Mouse (Mus musculus) kidney, adult 2 months (tissue): ENCODE results near the gene Col1a1.

Experiments used
- CTCF ChIP-seq: fragments of 200-500 bp; conservative IDR thresholded peaks from 2 replicates; pipeline ENCODE4 v1.5.1; 2011; ENCODE audit warnings: low read depth, mild to moderate bottlenecking, control low read depth, low read length, moderate library complexity, mixed read lengths; ENCODE audit not compliant: insufficient read depth, insufficient read length
- POLR2A ChIP-seq: fragments of 200-500 bp; IDR thresholded peaks from one replicate; pipeline ENCODE4 v1.6.1; 2011; ENCODE audit warnings: low read depth, low read length, control low read depth

DNA sequence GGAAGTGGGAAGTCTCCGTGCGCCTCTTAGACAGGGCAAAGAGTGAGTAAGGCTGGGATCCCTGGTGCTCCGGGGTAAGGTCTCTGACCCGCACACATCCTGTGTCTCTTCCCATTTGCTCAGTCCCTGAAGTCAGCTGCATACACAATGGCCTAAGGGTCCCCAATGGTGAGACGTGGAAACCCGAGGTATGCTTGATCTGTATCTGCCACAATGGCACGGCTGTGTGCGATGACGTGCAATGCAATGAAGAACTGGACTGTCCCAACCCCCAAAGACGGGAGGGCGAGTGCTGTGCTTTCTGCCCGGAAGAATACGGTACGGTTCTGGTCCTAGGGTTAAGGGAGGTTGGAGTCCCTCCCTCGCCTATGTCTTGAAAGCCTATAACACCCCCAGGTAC, 1.8 kb downstream of the Col1a1 start:
- TF ChIP-seq CTCF (no peak), POLR2A (no peak)
